Mouse (Mus musculus) G1E-ER4 (cell line): ENCODE results near the gene Gm17079. TPM values are rescaled to one million over a fixed set of nuclear protein-coding genes. Genes with fewer than 3 reads are reported as not detected.
"Not testable (repeated sequence)": the region's sequence is repeated elsewhere in the genome, so short reads cannot be mapped to it uniquely, and the experiment has no call there.

Experiments
- GATA1 ChIP-seq: IDR thresholded peaks from one replicate; pipeline ENCODE4 v1.8.0; 2012; ENCODE audit warnings: low read length, inconsistent platforms
- polyA plus RNA-seq: library from polyadenylated mRNA; stranded (reverse); fragments of >175 nt; gene quantifications from 2 replicates; pipeline ENCODE4 v1.2.3, GENCODE M21; 2012

Gene Gm17079
- not detected in 2 replicates for polyA plus RNA-seq

- not testable (repeated sequence) for TF ChIP-seq GATA1
These were observed at the start of gene Gm17079 for GRCm38 (mm10) chr14:51695368-51695767. Gm17079 (minus strand) TSS chr14:51695468.

- TF ChIP-seq GATA1, result no peak
These were observed 45.3 kb upstream of the Gm17079 start for GRCm38 (mm10) chr14:51740347-51741170.

- TF ChIP-seq GATA1, result no peak
These were observed 44.1 kb upstream of the Gm17079 start for GRCm38 (mm10) chr14:51739150-51739993.

- no peak for TF ChIP-seq GATA1
These were observed 43.3 kb upstream of the Gm17079 start for GRCm38 (mm10) chr14:51738411-51739149.

- no peak for TF ChIP-seq GATA1
These were observed 42.7 kb upstream of the Gm17079 start for GRCm38 (mm10) chr14:51737967-51738366.

- TF ChIP-seq GATA1, result no peak
These were observed 21.8 kb upstream of the Gm17079 start, which contains the start of gene Gm5800 for GRCm38 (mm10) chr14:51717083-51717482. Gm5800 (minus strand) TSS chr14:51717183.

GRCm38 (mm10) chr14:51677269-51677668 is 18.0 kb downstream of the Gm17079 start:
- no peak for TF ChIP-seq GATA1

Other genes with a start within 250 kb of the Gm17079 start
- gene Vmn2r89, start 243.6 kb downstream of the Gm17079 start, polyA plus RNA-seq, result not detected in 2 replicates
- 0.09 and 0.99 TPM in 2 replicates for gene Gm5622, start 142.7 kb downstream of the Gm17079 start, polyA plus RNA-seq
- not detected in 2 replicates for gene Gm17175, start 121.4 kb downstream of the Gm17079 start, polyA plus RNA-seq
- gene Gm17174, start 103.3 kb downstream of the Gm17079 start, polyA plus RNA-seq, result not detected in 2 replicates
- not detected in 2 replicates for gene Gm17078, start 84.2 kb downstream of the Gm17079 start, polyA plus RNA-seq
- gene Gm4181, start 59.8 kb downstream of the Gm17079 start, polyA plus RNA-seq, result not detected in 2 replicates
- gene Gm5800, start 21.7 kb upstream of the Gm17079 start, polyA plus RNA-seq, result not detected in 2 replicates
- not detected in 2 replicates for gene Ang4, start 78.1 kb upstream of the Gm17079 start, polyA plus RNA-seq
- gene AY358078, start 104.6 kb upstream of the Gm17079 start, polyA plus RNA-seq, result not detected in 2 replicates
- gene Ear6, start 158.2 kb upstream of the Gm17079 start, polyA plus RNA-seq, result not detected in 2 replicates
- 13.1 and 21.0 TPM in 2 replicates for gene Mettl17, start 189.4 kb upstream of the Gm17079 start, polyA plus RNA-seq
- gene Slc39a2, start 197.4 kb upstream of the Gm17079 start, polyA plus RNA-seq, result not detected in 2 replicates
- gene Ndrg2, start 218.7 kb upstream of the Gm17079 start, polyA plus RNA-seq, result not detected in 2 replicates
- not detected in 2 replicates for gene Tppp2, start 223.0 kb upstream of the Gm17079 start, polyA plus RNA-seq
- gene Rnase13, start 227.3 kb upstream of the Gm17079 start, polyA plus RNA-seq, result not detected in 2 replicates